Mouse (Mus musculus) liver, embryonic 13.5 days (tissue): ENCODE measurements around the gene Tnnc1. TPM values are rescaled to one million over a fixed set of nuclear protein-coding genes. Genes with fewer than 3 reads are reported as not detected.

Source experiments
- ATAC-seq: fragments of 200-750 bp; cut with Nextera tagmentation; 2 replicates; pipeline ENCODE4 v1.8.0; 2017; ENCODE audit warnings: low read depth, mild to moderate bottlenecking, moderate number of reproducible peaks, moderate library complexity
- DNase-seq: peaks from one replicate; pipeline ENCODE4 v3.0.0; 2022
- H3K27ac ChIP-seq: fragments of 300-500 bp; sonication (generic); 2 replicates; pipeline ENCODE4 v1.5.1; 2015; ENCODE audit warnings: moderate library complexity, mild to moderate bottlenecking, inconsistent platforms
- H3K27me3 ChIP-seq: fragments of 300-500 bp; sonication (generic); 2 replicates; pipeline ENCODE4 v1.6.1; 2015; ENCODE audit warnings: mild to moderate bottlenecking, inconsistent platforms
- H3K36me3 ChIP-seq: fragments of 300-500 bp; sonication (generic); 2 replicates; pipeline ENCODE4 v1.6.1; 2015; ENCODE audit warnings: mild to moderate bottlenecking, inconsistent platforms
- H3K4me1 ChIP-seq: fragments of 300-500 bp; sonication (generic); replicated peaks from 2 replicates; pipeline ENCODE4 v1.6.1; 2015; ENCODE audit warnings: inconsistent platforms
- H3K4me2 ChIP-seq: fragments of 300-500 bp; sonication (generic); 2 replicates; pipeline ENCODE4 v1.6.1; 2015; ENCODE audit warnings: inconsistent platforms, mild to moderate bottlenecking, moderate library complexity
- H3K4me3 ChIP-seq: fragments of 300-500 bp; sonication (generic); replicated peaks from 2 replicates; pipeline ENCODE4 v1.5.1; 2015; ENCODE audit warnings: mild to moderate bottlenecking, inconsistent platforms
- H3K9ac ChIP-seq: fragments of 300-500 bp; sonication (generic); 2 replicates; pipeline ENCODE4 v1.6.1; 2015; ENCODE audit warnings: mild to moderate bottlenecking, inconsistent platforms
- H3K9me3 ChIP-seq: fragments of 300-500 bp; sonication (generic); replicated peaks from 2 replicates; pipeline ENCODE4 v1.6.1; 2016; ENCODE audit warnings: inconsistent platforms
- WGBS: fragments of 180-500 bp; shearing (Covaris S2); methylation state at CpG from one replicate; pipeline ENCODE4 v1.1.7; 2015; ENCODE audit not compliant: insufficient replicate concordance; 5-methylcytosine and 5-hydroxymethylcytosine counted together
- polyA plus RNA-seq: library from polyadenylated mRNA; unstranded; fragments of >200 nt; fragmentation: Nextera tagmentation; extraction: Ambion mirVana; gene quantifications from 2 replicates; pipeline ENCODE4 v1.2.1, GENCODE M21; 2015

The Tnnc1 gene
- polyA plus RNA-seq, 1 experiment from 2014 or later: 21.1 TPM

DNA sequence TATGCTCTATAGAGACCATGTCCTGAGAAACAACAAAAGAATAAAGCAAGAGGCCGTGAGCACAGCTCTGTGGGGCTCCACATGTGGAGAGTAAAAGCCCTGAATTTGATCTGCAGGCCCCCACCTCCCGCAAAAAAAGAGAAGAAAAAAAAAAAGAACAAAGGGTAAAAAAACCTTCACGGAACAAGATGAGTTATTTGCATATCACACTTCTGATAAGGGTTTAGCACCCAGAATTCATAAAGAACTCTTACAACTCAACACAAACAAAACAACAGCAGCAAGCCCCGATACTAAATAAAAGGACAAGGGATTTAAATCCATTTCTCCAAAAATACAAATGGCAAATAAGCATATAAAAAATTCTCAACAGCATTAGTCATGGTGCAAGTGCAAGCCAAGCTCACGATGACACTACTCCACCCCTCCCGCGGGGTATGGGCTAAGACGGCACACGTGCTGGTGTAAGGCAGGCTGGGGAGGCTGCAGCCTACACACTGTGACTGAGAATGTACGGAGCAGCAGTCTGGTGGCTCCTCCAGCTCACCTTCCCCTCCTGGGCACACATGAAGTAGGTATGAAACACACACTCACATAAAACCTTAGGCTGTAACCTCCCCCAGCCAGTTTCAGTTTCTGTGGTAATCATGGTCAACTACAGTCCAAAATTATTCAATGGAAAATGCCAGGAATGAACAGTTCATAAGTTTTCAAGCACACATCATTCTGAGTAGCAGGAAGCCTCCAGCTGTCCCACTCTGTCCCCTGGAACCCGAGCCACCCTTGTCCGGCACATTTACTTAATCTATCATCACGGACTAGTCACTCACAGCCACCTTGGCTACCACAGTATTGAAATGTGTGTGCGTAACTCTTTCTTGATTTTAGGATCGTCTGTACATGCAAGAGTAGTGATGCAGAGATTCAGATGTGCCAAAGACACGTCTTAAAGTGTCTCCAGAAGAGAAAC, 10.3 kb upstream of the Tnnc1 start:
- Histone ChIP-seq H3K4me2 (0 out of 2 replicates have a peak overlapping the region, but pooled peaks have one; percentile 19), H3K4me1 (peaks cover 52% of the 10 kb centered on the region), H3K27ac (0 out of 2 replicates have a peak overlapping the region, but pooled peaks have one; percentile 13), H3K27me3 (no peaks in the 10 kb centered on the region), H3K36me3 (peaks cover 87% of the 10 kb centered on the region), H3K9ac (no peak overlapping the region), H3K9me3 (no peaks in the 10 kb centered on the region), H3K4me3 (no peak overlapping the region)
- ATAC-seq (peak; percentile 45; the same call in 1 of the 2 replicates), DNase-seq (no peak)
- WGBS: 67% methylated on average over 16 of the region's 16 CpGs

DNA sequence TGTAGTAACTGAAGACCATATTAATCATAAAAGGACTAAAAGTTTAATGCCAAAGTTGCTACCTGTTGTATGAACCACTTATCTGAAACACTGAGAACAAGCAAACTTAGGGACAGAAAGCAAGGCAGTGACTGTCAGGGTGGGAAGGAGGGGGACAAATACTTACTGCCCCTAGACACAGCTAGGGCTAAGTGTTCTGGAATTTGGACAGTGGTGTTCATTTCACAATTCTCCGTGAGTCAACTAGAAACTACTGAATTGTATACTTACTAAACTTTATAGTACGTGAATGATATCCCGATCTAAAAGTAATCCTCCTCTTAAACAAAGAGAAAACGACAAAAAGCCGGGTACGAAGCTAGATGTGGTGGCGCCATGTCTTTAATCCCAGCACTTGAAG, 8.5 kb upstream of the Tnnc1 start:
- Histone ChIP-seq H3K4me3 (no peak overlapping the region), H3K27ac (peak overlapping the region; percentile 32; the same call in 1 of the 2 replicates), H3K36me3 (peaks cover 87% of the 10 kb centered on the region), H3K4me2 (no peak overlapping the region), H3K9ac (no peak overlapping the region), H3K4me1 (peaks cover 61% of the 10 kb centered on the region), H3K27me3 (no peaks in the 10 kb centered on the region), H3K9me3 (no peaks in the 10 kb centered on the region)
- DNase-seq (no peak), ATAC-seq (no peak)
- WGBS: 84% methylated on average over 7 of the region's 7 CpGs

DNA sequence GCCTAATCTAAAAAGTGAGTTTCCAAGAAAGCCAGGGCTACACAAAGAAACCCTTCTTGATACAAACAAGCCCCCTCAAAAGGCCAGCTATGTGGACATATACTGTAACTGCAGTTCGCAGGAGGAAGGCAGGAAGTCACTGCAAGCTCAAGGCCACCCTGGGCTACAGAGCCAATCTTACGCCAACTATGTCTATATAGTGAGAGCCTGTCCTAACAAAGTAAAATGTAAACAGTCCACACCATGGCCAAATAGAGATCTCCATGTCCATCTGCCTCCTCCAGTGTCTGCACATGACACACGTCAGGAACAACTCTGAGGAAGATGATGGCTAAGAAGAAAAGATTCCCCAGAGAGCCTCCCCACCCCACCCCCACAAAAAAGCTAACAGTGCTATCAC, 8.1 kb upstream of the Tnnc1 start:
- Histone ChIP-seq H3K9ac (no peak overlapping the region), H3K4me2 (no peak overlapping the region), H3K4me3 (no peak overlapping the region), H3K27me3 (no peaks in the 10 kb centered on the region), H3K27ac (peak overlapping the region; percentile 32), H3K4me1 (peaks cover 62% of the 10 kb centered on the region), H3K9me3 (no peaks in the 10 kb centered on the region), H3K36me3 (peaks cover 86% of the 10 kb centered on the region)
- WGBS: 75% methylated on average over 3 of the region's 3 CpGs
- ATAC-seq: peak; percentile 32; the same call in 1 of the 2 replicates
- no peak for DNase-seq

DNA sequence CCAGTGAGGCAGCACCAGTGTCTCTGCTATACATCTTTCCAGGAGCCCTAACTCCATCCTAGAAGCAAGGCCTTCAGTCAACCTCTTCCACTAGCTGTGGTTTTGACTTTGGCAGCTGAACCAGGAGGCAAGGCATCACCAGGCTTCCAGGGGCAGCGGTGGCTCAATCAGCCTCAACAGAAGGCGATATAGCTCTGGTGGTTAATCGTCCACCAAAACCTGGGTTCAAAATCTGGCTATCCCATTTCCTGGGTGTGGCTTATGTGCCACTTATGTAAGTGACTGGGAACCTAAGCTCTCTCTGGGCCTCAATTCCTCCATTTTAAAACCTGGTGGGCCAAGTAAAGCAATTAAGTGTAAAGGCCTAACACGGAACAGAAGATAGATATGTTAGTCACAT, 3.3 kb upstream of the Tnnc1 start:
- H3K4me1 ChIP-seq: peaks cover 62% of the 10 kb centered on the region
- peak overlapping the region; percentile 81 for H3K4me3 ChIP-seq
- no peak for DNase-seq
- H3K4me2 ChIP-seq: peak overlapping the region; percentile 80
- peak overlapping the region; percentile 88 for H3K27ac ChIP-seq
- peaks cover 47% of the 10 kb centered on the region for H3K36me3 ChIP-seq
- H3K27me3 ChIP-seq: no peaks in the 10 kb centered on the region
- no peaks in the 10 kb centered on the region for H3K9me3 ChIP-seq
- WGBS: 40% methylated on average over 4 of the region's 4 CpGs
- ATAC-seq: no peak
- H3K9ac ChIP-seq: peak overlapping the region; percentile 91

DNA sequence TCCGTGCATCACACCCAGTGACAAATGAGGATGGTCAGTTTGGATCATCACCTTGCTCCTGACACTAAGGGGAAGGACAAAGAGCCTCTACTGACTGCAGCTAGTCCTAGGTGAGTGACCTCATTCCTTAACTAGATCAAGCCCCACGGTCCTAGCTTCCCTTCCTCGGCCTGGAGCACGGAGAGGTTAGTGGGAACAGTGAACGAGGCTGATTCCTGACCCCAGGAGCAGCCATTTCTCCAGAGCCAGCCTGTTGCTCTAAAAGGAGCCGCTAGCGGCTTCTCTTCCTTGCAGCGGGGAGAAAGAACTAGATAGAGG, 2.9 kb upstream of the Tnnc1 start:
- DNase-seq (no peak), ATAC-seq (no peak)
- Histone ChIP-seq H3K4me2 (peak overlapping the region; percentile 80), H3K27ac (peak overlapping the region; percentile 88), H3K9ac (peak overlapping the region; percentile 91), H3K27me3 (no peaks in the 10 kb centered on the region), H3K9me3 (no peaks in the 10 kb centered on the region), H3K4me1 (peaks cover 58% of the 10 kb centered on the region), H3K4me3 (peak overlapping the region; percentile 81), H3K36me3 (peaks cover 44% of the 10 kb centered on the region)
- 17% methylated on average over 8 of the region's 8 CpGs for WGBS

DNA sequence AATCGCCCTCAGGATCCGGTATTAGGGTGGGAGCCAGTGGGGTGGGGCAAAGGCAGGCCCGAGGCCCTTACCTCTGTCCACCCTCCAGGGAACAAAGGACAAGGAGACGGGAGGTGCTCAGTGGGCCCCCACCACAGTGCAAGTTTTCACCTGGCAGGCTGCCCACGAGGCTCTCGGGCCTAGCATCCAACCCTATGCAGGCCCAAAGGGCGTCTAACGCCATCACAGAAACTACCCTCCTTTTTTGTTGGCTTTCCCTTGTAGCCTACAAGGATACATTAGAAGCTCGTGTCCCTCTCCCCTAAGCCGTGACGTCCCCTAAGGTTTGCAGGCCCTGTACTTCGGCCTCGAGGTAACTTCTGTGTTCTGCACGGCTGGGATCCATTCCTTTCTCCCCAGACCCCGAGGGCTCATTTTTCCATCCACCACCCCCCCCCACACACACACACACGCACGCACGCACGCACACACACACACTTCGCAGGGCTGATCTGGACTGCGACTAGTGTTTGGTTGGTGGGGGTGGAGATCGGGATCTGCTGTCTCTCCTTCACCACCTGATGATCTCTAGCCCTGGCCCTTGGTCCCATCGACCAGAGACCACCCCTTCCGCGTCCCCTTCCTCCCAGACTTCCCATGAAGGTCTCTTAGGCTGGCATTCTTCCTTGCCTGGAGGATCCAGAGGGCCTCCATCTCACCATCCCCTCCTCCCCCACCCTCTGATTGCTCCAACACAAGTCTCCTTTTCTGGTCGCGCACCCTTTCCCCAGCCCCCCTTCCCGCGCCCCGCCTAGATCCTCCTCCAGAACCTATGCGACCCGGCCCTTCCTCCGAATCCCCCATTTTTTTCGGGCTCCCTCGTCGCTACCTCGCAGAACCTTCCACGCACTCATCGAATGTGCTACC, 2.3 kb upstream of the Tnnc1 start:
- peak overlapping the region; percentile 81 for H3K4me3 ChIP-seq
- H3K4me1 ChIP-seq: peaks cover 55% of the 10 kb centered on the region
- under 1% methylated on average over 39 of the region's 39 CpGs for WGBS
- no peaks in the 10 kb centered on the region for H3K27me3 ChIP-seq
- DNase-seq (no peak), ATAC-seq (peak; percentile 22)
- H3K36me3 ChIP-seq: peaks cover 38% of the 10 kb centered on the region
- H3K27ac ChIP-seq: peak overlapping the region; percentile 88
- H3K9ac ChIP-seq: peak overlapping the region; percentile 91
- H3K9me3 ChIP-seq: no peaks in the 10 kb centered on the region
- H3K4me2 ChIP-seq: peak overlapping the region; percentile 80

DNA sequence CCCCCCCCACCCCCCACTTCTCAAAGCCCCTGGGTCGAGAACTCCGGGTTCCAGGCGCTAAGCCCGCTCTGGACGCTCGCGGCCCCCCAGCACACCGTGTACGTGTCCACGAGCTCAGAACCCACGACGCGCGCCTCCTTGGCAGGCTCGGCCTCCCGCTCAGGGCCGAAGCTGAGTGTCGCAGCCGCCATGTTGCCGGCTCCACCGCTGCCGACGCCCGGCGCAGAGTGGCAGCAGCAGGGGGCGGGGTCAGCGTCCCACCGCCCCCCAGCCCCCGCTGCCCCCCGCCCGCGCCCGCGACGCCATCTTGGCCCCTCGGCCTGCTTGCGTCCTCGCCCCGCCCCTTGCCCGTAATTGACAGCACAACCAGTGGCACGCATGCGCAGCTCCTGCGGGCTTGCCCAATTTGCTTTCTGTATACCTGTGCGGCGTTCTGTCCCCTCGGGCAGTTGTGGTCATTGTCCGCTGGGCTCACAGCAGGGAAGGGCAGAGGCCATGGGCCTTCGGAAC, 1.6 kb upstream of the Tnnc1 start:
- Histone ChIP-seq H3K4me1 (peaks cover 58% of the 10 kb centered on the region), H3K4me3 (peak overlapping the region; percentile 81), H3K27me3 (no peaks in the 10 kb centered on the region), H3K4me2 (peak overlapping the region; percentile 80), H3K9me3 (no peaks in the 10 kb centered on the region), H3K36me3 (peaks cover 32% of the 10 kb centered on the region), H3K27ac (peak overlapping the region; percentile 88), H3K9ac (peak overlapping the region; percentile 91)
- 0% methylated on average over 41 of the region's 48 CpGs for WGBS
- ATAC-seq: peak; percentile 77
- peak; percentile 92 for DNase-seq

DNA sequence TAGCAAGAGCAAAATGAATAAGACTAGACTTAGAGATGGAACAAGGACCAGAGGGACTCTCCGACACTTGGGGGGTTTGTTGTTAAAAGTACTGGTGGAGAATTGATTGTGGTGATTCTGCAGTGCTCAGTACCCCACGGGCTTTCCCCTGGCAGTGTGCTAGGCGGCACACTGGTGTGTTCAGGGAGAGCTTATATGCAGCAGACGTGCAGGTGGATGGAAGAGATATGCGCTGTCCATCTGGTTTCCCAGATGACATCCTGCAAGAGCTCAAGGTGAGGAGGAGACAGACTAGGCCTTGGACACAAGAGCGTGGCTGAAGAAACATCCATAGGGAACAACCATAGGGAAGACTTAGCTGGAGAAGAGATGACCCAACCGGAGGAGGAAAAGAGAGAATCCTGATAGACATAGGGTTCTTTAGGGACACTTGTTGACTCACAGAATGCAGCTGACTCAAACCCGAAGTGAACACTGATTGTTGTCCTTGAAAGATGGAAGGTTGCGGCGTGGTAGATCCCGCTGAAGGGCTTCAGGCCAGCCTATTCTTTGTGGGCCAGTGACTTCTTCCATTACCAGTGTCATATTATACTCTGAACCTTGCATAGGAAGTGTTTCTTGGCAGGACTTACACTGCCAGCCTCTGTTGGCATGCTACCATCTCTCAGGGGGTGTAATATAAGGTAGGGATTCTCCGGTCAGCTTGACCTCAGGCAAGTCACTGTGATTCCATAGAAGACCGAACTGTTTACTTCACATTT, 862 bp upstream of the Tnnc1 start:
- 64% methylated on average over 13 of the region's 13 CpGs for WGBS
- peak overlapping the region; percentile 91 for H3K9ac ChIP-seq
- peak overlapping the region; percentile 88 for H3K27ac ChIP-seq
- ATAC-seq (peak; percentile 71), DNase-seq (peak; percentile 58)
- H3K4me1 ChIP-seq: peaks cover 63% of the 10 kb centered on the region
- H3K27me3 ChIP-seq: no peaks in the 10 kb centered on the region
- H3K4me2 ChIP-seq: peak overlapping the region; percentile 80
- H3K9me3 ChIP-seq: no peaks in the 10 kb centered on the region
- peaks cover 25% of the 10 kb centered on the region for H3K36me3 ChIP-seq
- H3K4me3 ChIP-seq: peak overlapping the region; percentile 81

DNA sequence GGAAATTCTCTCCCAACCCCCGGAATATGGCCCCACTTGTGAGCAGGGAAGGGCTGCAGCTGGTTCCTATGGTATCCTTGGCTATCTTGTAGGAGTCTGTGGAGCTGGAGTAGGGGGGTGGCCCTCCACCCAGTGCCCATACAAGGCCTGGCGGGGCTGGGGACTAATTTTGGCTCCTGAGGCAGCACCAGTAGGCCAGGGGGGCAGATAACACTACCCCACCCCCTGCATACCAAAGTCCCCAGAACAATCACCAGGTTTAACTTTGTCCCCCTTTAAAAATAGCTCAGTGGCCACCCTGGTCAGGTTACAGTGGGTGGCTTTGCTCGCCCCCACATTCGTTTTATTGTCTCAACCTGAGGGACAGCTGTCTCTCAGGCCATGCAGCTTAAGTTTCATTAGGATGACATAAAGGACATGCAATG, 1.0 kb downstream of the Tnnc1 start:
- 0 out of 2 replicates have a peak overlapping the region, but pooled peaks have one; percentile 3 for H3K4me2 ChIP-seq
- H3K9ac ChIP-seq: no peak overlapping the region
- H3K27ac ChIP-seq: no peak overlapping the region
- ATAC-seq (no peak), DNase-seq (no peak)
- no peaks in the 10 kb centered on the region for H3K27me3 ChIP-seq
- no peaks in the 10 kb centered on the region for H3K9me3 ChIP-seq
- peaks cover 7% of the 10 kb centered on the region for H3K36me3 ChIP-seq
- peaks cover 65% of the 10 kb centered on the region for H3K4me1 ChIP-seq
- H3K4me3 ChIP-seq: no peak overlapping the region
- WGBS: 57% methylated on average over 4 of the region's 4 CpGs

DNA sequence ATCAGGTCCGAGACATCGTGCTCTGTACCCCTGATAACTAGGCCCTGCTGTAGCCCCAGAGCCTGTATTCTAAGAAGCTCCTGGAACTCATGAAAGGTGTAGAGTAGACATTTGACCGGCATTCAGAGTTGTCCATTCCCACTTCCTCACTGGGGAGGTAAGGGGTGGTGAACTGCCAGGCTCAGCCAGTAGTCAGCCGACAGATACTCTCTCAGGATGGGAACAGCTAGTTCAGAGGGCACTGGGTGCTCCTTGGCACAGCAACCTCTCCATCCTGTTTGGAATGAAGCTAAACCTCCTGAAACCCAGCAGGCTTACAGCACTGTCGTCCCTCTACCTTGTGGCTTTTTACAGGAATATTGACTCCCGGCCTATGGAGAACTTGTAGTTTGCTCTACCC, 3.7 kb downstream of the Tnnc1 start:
- no peak for ATAC-seq
- 0 out of 2 replicates have a peak, but pooled peaks cover 3% of the 10 kb centered on the region for H3K27me3 ChIP-seq
- DNase-seq: no peak
- H3K36me3 ChIP-seq: no peaks in the 10 kb centered on the region
- no peak overlapping the region for H3K4me2 ChIP-seq
- no peaks in the 10 kb centered on the region for H3K9me3 ChIP-seq
- peaks cover 58% of the 10 kb centered on the region for H3K4me1 ChIP-seq
- no peak overlapping the region for H3K9ac ChIP-seq
- H3K27ac ChIP-seq: no peak overlapping the region
- no peak overlapping the region for H3K4me3 ChIP-seq
- 66% methylated on average over 6 of the region's 6 CpGs for WGBS
